Mouse (Mus musculus) heart, embryonic 12.5 days (tissue): Measurements from ENCODE around the gene Mustn1. TPM values are rescaled to one million over a fixed set of nuclear protein-coding genes. Genes with fewer than 3 reads are reported as not detected.

Source experiments
- ATAC-seq: fragments of 200-750 bp; cut with Nextera tagmentation; 2 replicates; pipeline ENCODE4 v1.8.0; 2017; ENCODE audit warnings: moderate TSS enrichment, moderate library complexity; ENCODE audit not compliant: insufficient number of reproducible peaks, low FRiP score
- H3K27ac ChIP-seq: fragments of 300-500 bp; sonication (generic); 2 replicates; pipeline ENCODE4 v1.5.1; 2016; ENCODE audit warnings: mild to moderate bottlenecking, moderate library complexity; ENCODE audit not compliant: poor library complexity, severe bottlenecking
- H3K27me3 ChIP-seq: fragments of 300-500 bp; sonication (generic); replicated peaks from 2 replicates; pipeline ENCODE4 v1.6.1; 2016; ENCODE audit warnings: mild to moderate bottlenecking, moderate library complexity
- H3K36me3 ChIP-seq: fragments of 300-500 bp; sonication (generic); 2 replicates; pipeline ENCODE4 v1.6.1; 2016; ENCODE audit warnings: mild to moderate bottlenecking, moderate library complexity
- H3K4me1 ChIP-seq: fragments of 300-500 bp; sonication (generic); replicated peaks from 2 replicates; pipeline ENCODE4 v1.6.1; 2016; ENCODE audit warnings: mild to moderate bottlenecking
- H3K4me2 ChIP-seq: fragments of 300-500 bp; sonication (generic); 2 replicates; pipeline ENCODE4 v1.6.1; 2016; ENCODE audit warnings: mild to moderate bottlenecking, moderate library complexity
- H3K4me3 ChIP-seq: fragments of 300-500 bp; sonication (generic); 2 replicates; pipeline ENCODE4 v1.5.1; 2016; ENCODE audit warnings: mild to moderate bottlenecking
- H3K9ac ChIP-seq: fragments of 300-500 bp; sonication (generic); 2 replicates; pipeline ENCODE4 v1.6.1; 2016; ENCODE audit warnings: mild to moderate bottlenecking, moderate library complexity
- H3K9me3 ChIP-seq: fragments of 300-500 bp; sonication (generic); replicated peaks from 2 replicates; pipeline ENCODE4 v1.6.1; 2016; ENCODE audit warnings: mild to moderate bottlenecking, moderate library complexity
- WGBS: fragments of 180-500 bp; shearing (Covaris S2); methylation state at CpG from one replicate; pipeline ENCODE4 v1.1.7; 2016; 5-methylcytosine and 5-hydroxymethylcytosine counted together
- polyA plus RNA-seq: library from polyadenylated mRNA; unstranded; fragments of >200 nt; fragmentation: Nextera tagmentation; extraction: Ambion mirVana; gene quantifications from 2 replicates; pipeline ENCODE4 v1.2.1, GENCODE M21; 2016

The Mustn1 gene
- polyA plus RNA-seq, 1 experiment from 2014 or later = 2.3 TPM

DNA sequence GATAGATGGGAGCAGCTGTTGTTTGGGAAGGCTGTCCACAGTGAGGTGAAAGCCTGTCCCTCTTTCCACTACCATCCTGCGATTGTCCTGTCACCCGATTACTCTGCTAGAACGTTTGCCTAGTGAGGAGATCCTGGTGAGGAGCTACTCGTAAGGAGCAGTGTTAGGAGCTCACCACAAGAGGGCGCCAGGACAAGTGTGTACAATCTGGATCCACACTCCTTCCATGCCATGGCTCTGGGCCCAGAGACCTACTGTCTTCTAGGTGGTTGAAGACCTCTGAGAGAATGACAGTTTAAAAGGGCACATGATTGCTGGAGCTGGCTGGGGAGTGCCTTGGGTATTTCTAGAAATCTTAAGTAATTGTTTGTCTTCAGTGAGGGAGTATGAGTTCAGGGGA lies 12.0 kb upstream of the Mustn1 start:
- peaks cover 5% of the 10 kb centered on the region; the same call in 1 of the 2 replicates for H3K36me3 ChIP-seq
- H3K9ac ChIP-seq = no peak overlapping the region
- no peaks in the 10 kb centered on the region for H3K9me3 ChIP-seq
- H3K4me3 ChIP-seq = no peak overlapping the region
- 24% methylated on average over 5 of the region's 5 CpGs for WGBS
- H3K27ac ChIP-seq = no peak overlapping the region
- H3K27me3 ChIP-seq = no peaks in the 10 kb centered on the region
- ATAC-seq = no peak
- H3K4me2 ChIP-seq = no peak overlapping the region
- peaks cover 26% of the 10 kb centered on the region for H3K4me1 ChIP-seq

DNA sequence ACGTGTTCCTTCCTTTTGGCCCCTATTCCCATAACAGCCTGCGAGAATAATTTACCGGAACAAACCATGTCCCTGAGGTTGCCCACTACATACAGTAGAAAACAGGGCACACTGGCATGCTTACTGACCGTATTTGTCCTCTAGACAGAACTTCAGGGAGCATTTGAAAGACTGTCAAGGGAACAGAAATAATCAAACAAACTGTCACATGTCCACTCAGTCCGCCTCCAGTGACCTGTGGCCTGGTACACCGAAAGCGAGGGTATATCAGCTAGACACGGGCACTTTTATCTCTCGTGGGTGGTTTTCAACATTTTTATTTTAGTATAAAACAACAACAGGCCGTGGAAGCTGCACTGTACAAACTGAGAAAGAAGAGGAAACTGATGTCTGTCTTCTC lies 10.2 kb upstream of the Mustn1 start:
- no peaks in the 10 kb centered on the region for H3K27me3 ChIP-seq
- ATAC-seq = no peak
- H3K9me3 ChIP-seq = no peaks in the 10 kb centered on the region
- H3K4me2 ChIP-seq = no peak overlapping the region
- 72% methylated on average over 10 of the region's 10 CpGs for WGBS
- H3K4me1 ChIP-seq = peaks cover 29% of the 10 kb centered on the region
- no peak overlapping the region for H3K4me3 ChIP-seq
- H3K9ac ChIP-seq = no peak overlapping the region
- 0 out of 2 replicates have a peak overlapping the region, but pooled peaks have one; percentile 84 for H3K27ac ChIP-seq
- peaks cover 15% of the 10 kb centered on the region; the same call in 1 of the 2 replicates for H3K36me3 ChIP-seq

DNA sequence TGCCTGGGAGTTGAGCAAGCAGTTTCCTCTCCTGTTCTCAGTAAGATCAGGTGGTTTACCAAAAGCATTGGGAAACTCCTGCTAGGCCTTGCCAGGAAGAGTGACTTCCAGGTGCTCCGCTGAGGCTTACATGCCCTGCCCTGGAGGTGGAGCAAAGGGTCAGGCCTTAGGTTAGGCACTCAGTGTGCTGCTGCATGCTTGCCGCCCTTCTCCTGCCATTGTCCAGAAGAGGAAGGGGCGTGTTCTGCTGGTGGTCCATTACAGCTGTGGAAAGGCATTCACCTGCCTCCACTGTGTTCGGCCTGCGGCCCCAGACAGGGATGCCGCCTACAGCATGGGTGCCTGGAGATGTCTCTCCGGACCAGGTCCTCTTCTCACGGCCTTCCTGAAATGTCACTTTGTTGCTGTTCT lies 9.6 kb upstream of the Mustn1 start:
- Histone ChIP-seq H3K36me3 (peaks cover 16% of the 10 kb centered on the region), H3K4me2 (no peak overlapping the region)

GRCm38 (mm10) chr14:30870206-30871147 lies 8.5 kb upstream of the Mustn1 start:
- Histone ChIP-seq H3K36me3 (peaks cover 21% of the 10 kb centered on the region), H3K4me2 (peak overlapping the region; percentile 16; the same call in 1 of the 2 replicates), H3K4me1 (peaks cover 41% of the 10 kb centered on the region), H3K27ac (peak overlapping the region; percentile 84), H3K4me3 (no peak overlapping the region), H3K9ac (0 out of 2 replicates have a peak overlapping the region, but pooled peaks have one; percentile 37), H3K27me3 (no peaks in the 10 kb centered on the region), H3K9me3 (no peaks in the 10 kb centered on the region)
- WGBS = 55% methylated on average over 25 of the region's 25 CpGs
- peak; percentile 52 for ATAC-seq

More for the DNA sequence above, 9.6 kb upstream of the Mustn1 start:
- 78% methylated on average over 8 of the region's 8 CpGs for WGBS
- no peak for ATAC-seq
- Histone ChIP-seq H3K9ac (peak overlapping the region; percentile 37; the same call in 1 of the 2 replicates), H3K9me3 (no peaks in the 10 kb centered on the region), H3K4me1 (peaks cover 34% of the 10 kb centered on the region), H3K27me3 (no peaks in the 10 kb centered on the region), H3K27ac (peak overlapping the region; percentile 84), H3K4me3 (no peak overlapping the region)

DNA sequence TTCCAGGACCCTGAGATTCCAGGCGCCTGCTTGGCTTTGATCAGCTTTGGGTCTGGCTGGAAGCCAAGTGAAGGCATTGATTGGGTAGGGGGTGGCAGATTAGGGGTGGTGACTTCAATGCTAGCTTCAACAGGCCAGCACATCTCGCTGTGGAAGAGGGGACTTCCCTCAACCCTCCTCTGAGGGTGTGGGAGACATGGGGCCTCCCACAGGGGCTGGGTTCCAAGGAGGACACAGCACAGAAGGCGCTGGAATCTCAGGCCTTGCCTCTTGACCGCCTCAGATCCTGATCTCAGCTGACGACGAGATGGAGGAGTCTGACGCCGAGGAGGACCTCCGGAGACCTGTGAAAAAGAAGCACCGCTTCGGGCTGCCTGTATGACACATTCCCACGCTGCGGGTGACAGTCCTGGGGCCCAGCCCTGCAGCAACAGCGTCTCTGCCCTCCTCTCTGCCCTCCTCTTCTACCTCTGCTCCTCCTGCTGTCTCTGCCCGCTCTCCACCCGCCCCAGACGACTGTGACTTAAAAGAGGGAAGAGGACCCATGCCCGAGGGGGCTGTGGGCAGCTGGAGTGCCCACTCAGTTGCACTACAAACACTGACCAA lies 4.8 kb upstream of the Mustn1 start:
- H3K4me1 ChIP-seq = peaks cover 56% of the 10 kb centered on the region
- H3K36me3 ChIP-seq = peaks cover 28% of the 10 kb centered on the region
- H3K9me3 ChIP-seq = no peaks in the 10 kb centered on the region
- H3K4me2 ChIP-seq = no peak overlapping the region
- no peaks in the 10 kb centered on the region for H3K27me3 ChIP-seq
- ATAC-seq = no peak
- H3K4me3 ChIP-seq = no peak overlapping the region
- no peak overlapping the region for H3K9ac ChIP-seq
- H3K27ac ChIP-seq = no peak overlapping the region
- WGBS = 52% methylated on average over 18 of the region's 18 CpGs

GRCm38 (mm10) chr14:30875130-30875865 lies 3.7 kb upstream of the Mustn1 start:
- H3K4me3 ChIP-seq = no peak overlapping the region
- H3K9me3 ChIP-seq = no peaks in the 10 kb centered on the region
- ATAC-seq = no peak
- H3K36me3 ChIP-seq = peaks cover 28% of the 10 kb centered on the region
- no peak overlapping the region for H3K27ac ChIP-seq
- no peak overlapping the region for H3K9ac ChIP-seq
- WGBS = 73% methylated on average over 12 of the region's 12 CpGs
- peaks cover 56% of the 10 kb centered on the region for H3K4me1 ChIP-seq
- H3K4me2 ChIP-seq = no peak overlapping the region
- no peaks in the 10 kb centered on the region for H3K27me3 ChIP-seq

DNA sequence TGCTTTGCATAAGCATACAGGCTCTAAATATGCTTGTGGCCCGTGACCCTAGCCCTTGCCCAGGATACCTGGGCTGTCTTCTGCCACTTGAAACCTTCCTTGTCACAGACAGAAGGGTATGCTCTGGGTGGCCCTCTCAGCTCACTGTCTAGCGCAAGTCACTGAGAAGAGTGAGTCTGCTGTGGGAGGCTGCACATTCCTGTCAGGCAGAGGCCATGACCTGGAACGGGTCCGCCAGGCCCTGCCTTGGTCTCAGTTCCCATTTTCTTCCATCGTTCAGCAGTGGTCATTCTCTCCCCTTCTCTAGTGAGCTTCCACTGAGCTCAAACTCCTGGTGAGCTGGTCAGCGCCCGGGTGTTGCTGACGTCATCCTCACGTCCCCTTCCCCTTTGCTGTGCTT lies 3.0 kb upstream of the Mustn1 start:
- Histone ChIP-seq H3K4me2 (no peak overlapping the region), H3K27ac (no peak overlapping the region), H3K4me1 (peaks cover 51% of the 10 kb centered on the region), H3K27me3 (no peaks in the 10 kb centered on the region), H3K36me3 (peaks cover 28% of the 10 kb centered on the region), H3K9me3 (no peaks in the 10 kb centered on the region), H3K4me3 (no peak overlapping the region), H3K9ac (no peak overlapping the region)
- ATAC-seq = no peak
- WGBS = 65% methylated on average over 9 of the region's 9 CpGs

GRCm38 (mm10) chr14:30876451-30876850 lies 2.5 kb upstream of the Mustn1 start:
- no peaks in the 10 kb centered on the region for H3K9me3 ChIP-seq
- no peak overlapping the region for H3K9ac ChIP-seq
- ATAC-seq = no peak
- WGBS = 79% methylated on average over 10 of the region's 10 CpGs
- no peak overlapping the region for H3K4me2 ChIP-seq
- H3K36me3 ChIP-seq = peaks cover 28% of the 10 kb centered on the region
- H3K27ac ChIP-seq = no peak overlapping the region
- H3K4me3 ChIP-seq = no peak overlapping the region
- no peaks in the 10 kb centered on the region for H3K27me3 ChIP-seq
- H3K4me1 ChIP-seq = peaks cover 46% of the 10 kb centered on the region

- Histone ChIP-seq H3K27ac (no peak overlapping the region), H3K27me3 (no peaks in the 10 kb centered on the region), H3K9me3 (no peaks in the 10 kb centered on the region), H3K4me3 (no peak overlapping the region), H3K4me1 (peaks cover 44% of the 10 kb centered on the region), H3K4me2 (no peak overlapping the region), H3K9ac (no peak overlapping the region), H3K36me3 (peaks cover 20% of the 10 kb centered on the region)
- 89% methylated on average over 3 of the region's 3 CpGs for WGBS
- ATAC-seq = no peak
These were observed 1.2 kb upstream of the Mustn1 start for GRCm38 (mm10) chr14:30877827-30878226.

GRCm38 (mm10) chr14:30879794-30880193 lies 794 bp downstream of the Mustn1 start:
- Histone ChIP-seq H3K4me1 (peaks cover 32% of the 10 kb centered on the region), H3K9me3 (no peaks in the 10 kb centered on the region), H3K27ac (peak overlapping the region; percentile 53), H3K9ac (no peak overlapping the region), H3K36me3 (peaks cover 14% of the 10 kb centered on the region), H3K4me3 (no peak overlapping the region), H3K27me3 (no peaks in the 10 kb centered on the region), H3K4me2 (0 out of 2 replicates have a peak overlapping the region, but pooled peaks have one; percentile 3)
- ATAC-seq = no peak
- 55% methylated on average over 9 of the region's 9 CpGs for WGBS

DNA sequence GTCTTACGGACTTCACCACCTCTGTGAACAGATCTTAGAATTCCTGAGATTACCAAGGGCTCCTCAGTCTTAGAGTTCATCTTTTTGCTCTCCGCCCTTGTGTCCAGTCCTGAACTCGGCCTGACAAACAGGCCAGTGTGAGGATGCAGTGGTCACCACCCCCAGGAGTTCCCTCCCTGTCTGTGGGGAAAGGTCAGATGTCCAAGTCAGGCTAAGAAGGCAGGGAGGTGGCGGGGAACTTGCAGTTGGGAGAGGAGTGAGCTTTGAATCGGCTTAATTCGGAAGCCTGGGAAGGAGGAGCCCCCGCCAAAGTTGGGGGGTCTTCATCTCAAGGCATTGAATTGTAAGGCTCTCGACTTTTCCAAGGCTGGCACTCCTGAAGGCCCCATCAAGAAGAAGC lies 1.3 kb downstream of the Mustn1 start:
- Histone ChIP-seq H3K27me3 (no peaks in the 10 kb centered on the region), H3K36me3 (peaks cover 12% of the 10 kb centered on the region), H3K4me3 (no peak overlapping the region), H3K9me3 (no peaks in the 10 kb centered on the region), H3K9ac (no peak overlapping the region), H3K27ac (no peak overlapping the region), H3K4me2 (0 out of 2 replicates have a peak overlapping the region, but pooled peaks have one; percentile 3), H3K4me1 (peaks cover 32% of the 10 kb centered on the region)
- ATAC-seq = no peak
- WGBS = 75% methylated on average over 8 of the region's 8 CpGs
